Mouse (Mus musculus) spleen, embryonic (tissue): Measurements from ENCODE around the gene Olfr411.

ENCODE experiments used
- CTCF ChIA-PET: fragments of 350-600 bp; sonication (Branson Sonifier 250); formaldehyde crosslinking; loops from one replicate; lab custom pipeline; 2022; lab: Charles Lee

The Olfr411 gene

GRCm38 (mm10) chr11:74352550-74352949, at the start of gene Olfr411:
Olfr411 (minus strand) TSS chr11:74352650.
- CTCF ChIA-PET = no interaction called here

DNA sequence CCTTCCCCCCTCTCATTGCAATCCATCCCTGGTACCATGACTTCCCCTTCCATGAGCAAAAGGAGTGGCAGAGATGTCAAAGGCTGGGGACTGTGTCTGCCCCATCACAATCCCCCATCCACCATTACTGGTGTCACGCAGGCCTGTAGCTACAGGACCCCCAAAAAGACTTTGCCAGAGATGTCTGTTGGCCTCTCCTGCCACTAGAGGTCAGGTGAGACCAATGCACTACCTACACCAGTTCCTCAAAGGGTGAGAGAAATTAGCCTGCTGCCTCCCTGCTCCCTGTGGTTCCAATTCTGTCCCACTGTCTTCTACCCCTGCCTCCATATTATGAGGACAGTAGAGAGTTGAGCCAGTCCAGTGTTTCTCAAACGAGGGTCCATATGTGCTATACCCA, 49.7 kb upstream of the Olfr411 start:
- CTCF ChIA-PET = no interaction called here

GRCm38 (mm10) chr11:74395583-74395982, 43.1 kb upstream of the Olfr411 start:
- CTCF ChIA-PET = no interaction called here

DNA sequence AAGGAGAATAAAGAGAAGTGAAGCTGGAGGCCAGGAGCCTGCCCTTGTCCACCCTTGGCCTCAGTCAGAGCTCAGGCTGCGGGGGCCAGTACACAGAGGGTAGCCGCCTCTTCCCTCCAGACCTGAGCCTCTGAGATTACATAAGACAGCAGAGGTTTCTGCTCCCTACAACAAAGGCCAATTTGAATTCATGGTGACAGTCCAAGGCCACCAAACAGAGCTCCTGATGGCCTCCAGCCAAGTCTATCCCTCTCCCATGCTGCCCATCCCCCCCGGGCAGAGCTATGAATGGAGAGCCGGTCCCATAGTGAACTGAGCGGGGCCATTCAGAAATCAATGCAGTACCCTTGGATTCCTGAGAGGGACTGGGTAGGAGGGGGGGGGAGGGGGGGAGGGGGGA, 41.0 kb upstream of the Olfr411 start:
- CTCF ChIA-PET = no interaction called here

DNA sequence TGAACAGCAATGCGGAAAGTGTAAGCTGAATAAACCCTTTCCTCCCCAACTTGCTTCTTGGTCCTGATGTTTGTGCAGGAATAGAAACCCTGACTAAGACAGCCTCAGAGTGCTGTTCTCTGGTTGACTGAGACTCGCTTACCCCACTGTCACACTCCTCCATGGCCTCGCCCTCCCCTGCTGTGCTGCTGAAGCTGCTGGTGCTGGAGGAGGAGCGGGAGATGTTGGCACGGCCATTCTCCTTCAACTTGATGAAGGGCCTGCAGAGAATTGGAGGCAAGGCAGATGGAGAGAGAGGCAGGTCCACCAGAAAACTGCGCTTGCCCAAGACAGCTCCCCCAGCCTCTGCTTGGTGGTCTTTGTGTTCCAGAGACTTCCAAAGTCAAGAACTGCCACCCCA, 40.5 kb upstream of the Olfr411 start:
- CTCF ChIA-PET = no interaction called here

DNA sequence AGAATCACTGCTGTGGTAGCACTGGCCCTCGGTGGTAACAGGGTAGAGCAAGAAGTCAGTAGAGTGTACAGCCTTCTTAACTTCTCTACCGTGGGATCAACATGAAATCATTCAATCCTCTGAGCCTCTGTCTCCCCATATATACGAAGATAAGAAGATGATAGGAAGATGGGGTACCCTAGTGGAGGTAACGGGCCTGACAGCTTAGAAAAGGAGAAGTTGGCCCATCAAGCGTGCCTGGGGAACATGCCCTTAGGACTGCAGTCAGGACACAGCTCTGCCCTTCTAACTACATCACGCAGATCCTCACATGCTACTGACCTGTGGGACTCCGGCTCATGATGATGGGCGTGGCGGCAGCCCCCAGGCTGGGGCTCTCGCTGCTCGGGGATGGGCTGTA, 39.4 kb upstream of the Olfr411 start:
- CTCF ChIA-PET = no interaction called here

- CTCF ChIA-PET = no interaction called here
Observed at GRCm38 (mm10) chr11:74387203-74387602, 34.8 kb upstream of the Olfr411 start.

DNA sequence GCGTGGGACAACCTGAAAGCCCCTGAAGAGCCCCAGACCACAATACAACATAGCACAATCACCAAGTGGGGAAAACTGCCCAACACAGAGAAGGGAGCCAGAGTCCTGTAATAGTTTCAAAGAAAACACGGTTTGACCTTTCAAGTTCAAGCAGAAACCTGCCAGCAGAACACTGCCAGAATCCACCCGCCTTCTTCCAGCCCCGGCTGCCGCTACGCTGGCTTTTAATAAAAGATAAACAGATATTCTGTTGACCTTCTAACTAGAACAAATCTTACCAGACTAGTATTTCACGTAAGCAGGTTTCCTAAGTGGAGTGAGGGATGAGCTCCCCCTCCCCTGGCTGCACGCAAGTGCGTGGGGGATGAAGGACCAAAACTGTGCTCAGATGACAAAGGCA, 33.2 kb upstream of the Olfr411 start:
- CTCF ChIA-PET = no interaction called here

- CTCF ChIA-PET = no interaction called here
Observed at GRCm38 (mm10) chr11:74379166-74379873, 26.9 kb upstream of the Olfr411 start.

DNA sequence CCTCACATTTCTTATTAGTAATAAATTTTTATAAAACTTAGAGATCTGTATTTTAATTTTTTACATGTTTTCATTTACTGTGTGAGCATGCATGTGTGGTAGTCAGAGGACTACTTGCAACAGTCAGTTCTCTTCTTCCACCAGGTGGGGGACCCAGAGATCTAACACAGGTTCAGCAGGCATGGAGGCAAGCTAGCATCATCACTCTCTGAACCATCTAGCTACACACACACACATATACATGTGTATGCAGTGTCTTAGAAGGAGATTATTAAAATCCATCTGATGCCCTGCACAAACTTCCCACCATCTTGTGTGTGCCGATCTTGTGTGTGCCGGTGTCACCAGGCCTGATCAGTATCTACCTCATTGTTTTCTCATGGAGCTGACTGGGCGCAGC, 24.4 kb upstream of the Olfr411 start:
- CTCF ChIA-PET = no interaction called here

- CTCF ChIA-PET = interaction anchor here (0.6 kb wide), 1 partner anchor 189 kb away, joined by 3 read pairs; no protein-coding TSS in a partner anchor
Observed at GRCm38 (mm10) chr11:74371393-74372100, 19.1 kb upstream of the Olfr411 start.

DNA sequence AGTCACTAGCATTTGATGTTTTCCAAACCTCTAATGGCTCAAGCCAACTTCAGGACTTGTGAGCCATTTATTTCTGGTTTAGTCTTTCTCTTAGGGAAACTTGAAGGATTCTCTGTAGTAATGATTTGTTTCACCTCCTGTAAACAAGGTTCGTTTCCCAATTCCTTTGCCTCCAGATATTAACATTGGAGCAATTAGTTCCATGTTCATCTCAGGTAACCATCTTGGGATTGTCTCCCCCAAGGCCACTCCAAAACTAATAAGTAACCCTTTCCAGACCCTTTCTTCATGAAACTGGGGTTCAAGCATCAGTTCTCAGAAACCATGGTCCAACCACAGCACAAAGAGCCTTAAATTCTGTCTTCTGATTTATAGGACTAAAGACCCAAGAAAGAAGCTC, 9.3 kb upstream of the Olfr411 start, which contains the start of gene Olfr412:
Gene Olfr412, plus strand, starts transcription at position 301 of the 400 bp plus-strand sequence.
- CTCF ChIA-PET = no interaction called here

GRCm38 (mm10) chr11:74337931-74338330, 14.5 kb downstream of the Olfr411 start, which contains the start of gene Olfr410:
Olfr410 (minus strand) TSS chr11:74338031.
- CTCF ChIA-PET = no interaction called here

DNA sequence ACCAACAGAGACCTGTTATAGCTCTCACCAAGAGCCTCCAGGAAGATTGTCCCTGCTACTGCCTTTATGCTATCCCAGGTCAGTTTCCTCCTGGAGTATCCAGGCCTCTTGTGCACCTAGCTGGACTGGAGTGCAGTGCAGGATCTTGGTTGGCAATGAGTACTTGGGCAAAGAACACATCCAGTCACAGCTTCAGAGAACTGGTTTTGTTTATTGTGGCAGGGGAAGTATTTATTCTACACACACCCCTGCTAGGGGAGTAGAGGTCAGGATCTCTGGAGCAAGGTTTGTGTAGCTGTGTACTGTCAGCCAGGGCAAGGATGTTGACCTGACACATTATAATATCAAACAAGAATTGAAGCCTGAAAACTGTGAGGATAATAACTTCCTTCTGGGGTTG, 23.7 kb downstream of the Olfr411 start:
- CTCF ChIA-PET = no interaction called here

DNA sequence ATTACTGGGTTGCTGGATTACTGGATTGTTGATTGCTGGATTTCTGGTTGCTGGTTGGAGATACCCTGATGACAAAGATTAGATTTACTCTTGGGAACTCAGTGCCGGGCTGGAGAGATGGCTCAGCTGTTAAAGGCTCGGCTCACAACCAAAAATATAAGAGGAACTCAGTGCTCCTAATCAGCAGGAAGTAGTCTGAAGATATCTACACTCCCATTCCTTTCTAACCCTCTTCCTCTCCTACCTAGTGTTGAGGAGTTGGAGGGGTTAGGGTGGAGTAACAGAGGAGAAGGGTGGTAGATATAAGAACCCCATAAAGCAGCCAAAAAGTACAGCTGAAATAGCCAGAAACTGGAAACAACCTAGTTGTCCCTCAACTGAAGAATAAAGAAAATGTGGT, 26.4 kb downstream of the Olfr411 start:
- CTCF ChIA-PET = no interaction called here
